Mouse (Mus musculus): ENCODE measurements around the gene Tubg2.

DNA sequence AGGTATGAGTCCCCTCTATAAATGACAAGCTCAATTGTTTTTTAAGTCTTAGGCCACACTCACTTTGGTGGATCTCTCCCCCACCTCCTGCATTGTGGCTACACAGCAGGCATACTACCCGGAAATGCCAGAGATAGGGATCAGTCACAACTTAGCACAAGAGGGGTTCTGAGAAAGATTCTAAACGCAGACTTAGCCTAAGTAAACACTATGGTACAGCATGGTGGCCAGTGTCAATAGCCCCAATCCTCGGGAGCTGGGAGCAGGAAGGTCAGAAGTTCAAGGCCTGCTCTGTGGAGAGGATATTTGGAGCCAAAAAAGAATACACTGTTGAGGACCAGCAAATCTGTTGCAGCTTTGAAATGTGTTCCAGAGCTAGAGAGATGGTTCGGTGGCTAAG, 37.6 kb upstream of the Tubg2 start:
- TF ChIP-seq CTCF (IDR thresholded peaks at IDR 0.05; ENCODE audit: low read depth) (no peak), EP300 (IDR thresholded peaks at IDR 0.05; ENCODE audit: low read depth) (no peak)
